ENCODE assay signal across 17 mouse cellular contexts in the genomic region with DNA sequence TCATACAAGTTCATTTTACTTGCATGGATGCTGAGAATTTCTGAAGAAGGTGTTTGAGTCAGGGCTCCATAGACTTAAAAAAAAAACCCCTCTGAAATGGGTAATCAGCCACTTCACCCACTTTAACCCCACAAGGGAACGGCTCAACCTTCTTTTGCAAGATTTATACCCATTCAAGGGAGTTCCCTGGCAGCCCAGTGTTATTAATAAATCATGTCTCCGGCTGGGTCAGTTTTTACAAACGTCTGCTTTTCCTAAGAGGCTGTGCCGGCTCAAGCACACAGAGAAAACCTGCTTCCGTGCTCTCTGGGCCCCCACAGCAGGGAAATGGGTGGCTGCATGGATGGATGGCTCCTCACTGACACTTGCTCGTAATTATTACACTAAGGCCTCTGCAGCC. TPM values are rescaled to one million over a fixed set of nuclear protein-coding genes. Genes with fewer than 3 reads are reported as not detected.
"Had no signal": no experiment of that assay in that cellular context is flagged by ENCODE, and none has a peak within 500 bp of the region (broad histone marks: within the 10 kb centered on the region; RNA-seq: fewer than 3 reads in every experiment).

No protein-coding gene starts in this region.

- DNase-seq: kidney, adult 9 months; kidney, postnatal 14 days; lung, embryonic 14.5 days; lung, postnatal 10 days; lung, postnatal 4 days; right cerebral cortex, adult 18-20 months; right cerebral cortex, postnatal 25 days; thymus, postnatal 36 days had no signal

- H3K9ac ChIP-seq: limb, embryonic 15.5 days; liver, embryonic 12.5 days; lung, embryonic 14.5 days; midbrain, embryonic 15.5 days had no signal

- H3K9me3 ChIP-seq: limb, embryonic 15.5 days; liver, embryonic 12.5 days; midbrain, embryonic 10.5 days; midbrain, embryonic 15.5 days had no signal

- H3K36me3 ChIP-seq: limb, embryonic 15.5 days; liver, embryonic 12.5 days; midbrain, embryonic 10.5 days; midbrain, embryonic 15.5 days had no signal

- H3K4me2 ChIP-seq: limb, embryonic 15.5 days; liver, embryonic 12.5 days; lung, embryonic 14.5 days; midbrain, embryonic 15.5 days had no signal

- H3K27ac ChIP-seq: limb, embryonic 15.5 days; liver, embryonic 12.5 days; midbrain, embryonic 10.5 days; midbrain, embryonic 15.5 days had no signal

- H3K4me1 ChIP-seq: liver, embryonic 12.5 days had no signal

- ATAC-seq: liver, embryonic 12.5 days; midbrain, embryonic 15.5 days had no signal

- H3K4me3 ChIP-seq: limb, embryonic 15.5 days; liver, embryonic 12.5 days; midbrain, embryonic 10.5 days; midbrain, embryonic 15.5 days had no signal

- H3K27me3 ChIP-seq: midbrain, embryonic 15.5 days had no signal

RNA-seq across cellular contexts. Expression of a gene that starts 59.5 kb away (rescaled TPM):
- total RNA-seq: megakaryocyte, adult 5-6 weeks had no signal
- polyA plus RNA-seq: large intestine, adult 2 months; limb, embryonic 11.5 days; liver, embryonic 12.5 days; liver, embryonic 16.5 days; lung, embryonic 14.5 days; midbrain, embryonic 10.5 days; small intestine, adult 2 months had no signal
